Mouse (Mus musculus): ENCODE data around the gene Map4k4.

Gene Map4k4

GRCm38 (mm10) chr1:40000899-40001298 lies 100.2 kb downstream of the Map4k4 start:
- DNase-seq (ENCODE audit: low spot score in 2 of 2) = no peak

GRCm38 (mm10) chr1:40002129-40002727 lies 101.5 kb downstream of the Map4k4 start:
- peak in 1 of 2 experiments; percentile 31 for DNase-seq (ENCODE audit: low spot score in 2 of 2)

GRCm38 (mm10) chr1:40006043-40006651 lies 105.4 kb downstream of the Map4k4 start:
- DNase-seq (ENCODE audit: low spot score in 2 of 2) = no peak

GRCm38 (mm10) chr1:40007962-40008471 lies 107.3 kb downstream of the Map4k4 start:
- no peak for DNase-seq (ENCODE audit: low spot score in 2 of 2)

GRCm38 (mm10) chr1:40012696-40013095 lies 112.0 kb downstream of the Map4k4 start:
- DNase-seq (ENCODE audit: low spot score in 2 of 2) = no peak

- DNase-seq (ENCODE audit: low spot score in 2 of 2) = no peak
Observed at GRCm38 (mm10) chr1:40015066-40015678, 114.5 kb downstream of the Map4k4 start.

- DNase-seq (ENCODE audit: low spot score in 2 of 2) = no peak
Observed at GRCm38 (mm10) chr1:40021617-40022016, 120.9 kb downstream of the Map4k4 start.

- peak in 1 of 2 experiments; percentile 22 for DNase-seq (ENCODE audit: low spot score in 2 of 2)
Observed at GRCm38 (mm10) chr1:40022472-40023135, 121.9 kb downstream of the Map4k4 start.

GRCm38 (mm10) chr1:40023206-40023605 lies 122.5 kb downstream of the Map4k4 start:
- DNase-seq (ENCODE audit: low spot score in 2 of 2) = no peak

- no peak for DNase-seq (ENCODE audit: low spot score in 2 of 2)
Observed at GRCm38 (mm10) chr1:40023748-40024147, 123.0 kb downstream of the Map4k4 start.

- no peak for DNase-seq (ENCODE audit: low spot score in 2 of 2)
Observed at GRCm38 (mm10) chr1:40024554-40025320, 124.0 kb downstream of the Map4k4 start.

GRCm38 (mm10) chr1:40025416-40025815 lies 124.7 kb downstream of the Map4k4 start:
- no peak for DNase-seq (ENCODE audit: low spot score in 2 of 2)

- no peak for DNase-seq (ENCODE audit: low spot score in 2 of 2)
Observed at GRCm38 (mm10) chr1:40027116-40027620, 126.5 kb downstream of the Map4k4 start.

- DNase-seq (ENCODE audit: low spot score in 2 of 2) = no peak
Observed at GRCm38 (mm10) chr1:40028207-40028998, 127.7 kb downstream of the Map4k4 start.

- no peak for DNase-seq (ENCODE audit: low spot score in 2 of 2)
Observed at GRCm38 (mm10) chr1:40029597-40029996, 128.9 kb downstream of the Map4k4 start.

GRCm38 (mm10) chr1:40030287-40030975 lies 129.7 kb downstream of the Map4k4 start:
- DNase-seq (ENCODE audit: low spot score in 2 of 2) = no peak

GRCm38 (mm10) chr1:40030976-40031356 lies 130.3 kb downstream of the Map4k4 start:
- no peak for DNase-seq (ENCODE audit: low spot score in 2 of 2)

- DNase-seq (ENCODE audit: low spot score in 2 of 2) = no peak
Observed at GRCm38 (mm10) chr1:40031626-40032025, 130.9 kb downstream of the Map4k4 start.

- DNase-seq (ENCODE audit: low spot score in 2 of 2) = no peak
Observed at GRCm38 (mm10) chr1:40033315-40033714, 132.6 kb downstream of the Map4k4 start.
